Mouse (Mus musculus) G1E (cell line): ENCODE results near the gene Col12a1.

ENCODE experiments used
- CTCF ChIP-seq: IDR thresholded peaks from 2 replicates; pipeline ENCODE4 v1.5.1; 2012; ENCODE audit warnings: low read depth, low read length, inconsistent platforms, mixed read lengths
- GATA1 ChIP-seq: IDR thresholded peaks from 2 replicates; pipeline ENCODE4 v1.6.1; 2012; ENCODE audit warnings: borderline replicate concordance, low read length, inconsistent platforms, mixed read lengths

DNA sequence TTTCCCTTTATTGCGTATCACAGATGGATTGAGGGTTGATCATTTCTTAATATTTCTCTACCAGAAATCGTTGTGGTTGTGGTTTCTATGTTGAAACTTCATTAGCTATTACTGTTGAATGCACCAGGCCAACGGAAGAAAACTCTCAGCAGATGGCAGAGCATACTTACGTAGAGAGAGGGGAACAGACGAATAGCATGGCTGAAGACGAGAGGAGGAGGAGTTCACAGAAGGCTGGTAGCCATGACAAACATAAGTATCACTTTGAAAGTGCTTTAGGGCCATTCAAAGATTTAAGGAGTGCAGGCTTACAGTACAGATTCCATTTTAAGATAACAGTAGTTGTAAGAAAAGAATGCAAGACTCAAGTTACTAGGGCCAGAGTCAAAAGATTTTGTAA, 43.9 kb upstream of the Col12a1 start:
- TF ChIP-seq CTCF, result no peak
- TF ChIP-seq GATA1, result no peak
